In the genomic region with DNA sequence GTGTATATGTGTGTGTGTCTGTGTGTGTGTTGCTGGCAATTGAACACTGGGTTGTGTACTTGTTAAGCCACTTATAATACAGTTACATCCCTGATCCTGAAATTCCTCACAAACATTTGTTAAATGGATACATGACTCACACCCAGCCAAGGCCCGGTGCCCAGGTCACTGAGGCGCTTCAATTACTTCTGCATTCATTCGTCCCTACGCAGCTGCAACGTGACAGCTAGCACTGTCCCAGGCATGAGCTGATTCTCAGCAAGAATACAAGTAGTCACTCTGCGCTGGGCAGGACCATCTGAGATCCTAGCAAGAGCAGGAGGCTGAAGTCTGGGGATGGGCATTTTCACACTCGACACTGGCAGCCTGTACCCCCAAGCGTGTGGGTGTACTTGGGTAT, we compare ENCODE assay signal across 19 mouse cellular contexts. TPM values are rescaled to one million over a fixed set of nuclear protein-coding genes. Genes with fewer than 3 reads are reported as not detected.
DNase-seq lines count a peak whose midpoint lies in the region; ATAC-seq and TF ChIP-seq lines count a peak whose summit lies in the region.
"Had no signal": no experiment of that assay in that cellular context is flagged by ENCODE, and none has a peak within 500 bp of the region (broad histone marks: within the 10 kb centered on the region; RNA-seq: fewer than 3 reads in every experiment).

No protein-coding gene starts in this region.

- peak overlapping the region; percentile 80 for H3K27ac ChIP-seq in hindbrain, embryonic 10.5 days
- no peak overlapping the region for H3K27ac ChIP-seq in hindbrain, embryonic 12.5 days
- peak overlapping the region; percentile 55 for H3K27ac ChIP-seq in lung, postnatal 0 days (ENCODE audit: low read length)
- H3K27ac ChIP-seq: limb, embryonic 12.5 days; liver, embryonic 14.5 days; macrophage; midbrain, embryonic 12.5 days had no signal

- no peaks in the 10 kb centered on the region for H3K27me3 ChIP-seq in hindbrain, embryonic 10.5 days (ENCODE audit: insufficient read depth, poor library complexity, severe bottlenecking)
- no peaks in the 10 kb centered on the region for H3K27me3 ChIP-seq in hindbrain, embryonic 12.5 days
- H3K27me3 ChIP-seq in lung, postnatal 0 days (replicated peaks; ENCODE audit: insufficient read depth, low read length), result no peaks in the 10 kb centered on the region
- H3K27me3 ChIP-seq: embryonic facial prominence, embryonic 13.5 days; heart, embryonic 12.5 days; limb, embryonic 12.5 days; midbrain, embryonic 12.5 days had no signal

- peaks cover 7% of the 10 kb centered on the region for H3K36me3 ChIP-seq in hindbrain, embryonic 10.5 days
- 0 out of 2 replicates have a peak, but pooled peaks cover 6% of the 10 kb centered on the region for H3K36me3 ChIP-seq in hindbrain, embryonic 12.5 days
- H3K36me3 ChIP-seq in lung, postnatal 0 days (ENCODE audit: insufficient read depth, low read length), result no peaks in the 10 kb centered on the region

- 67% methylated on average over 8 of the region's 8 CpGs for WGBS in hindbrain, embryonic 10.5 days
- WGBS in hindbrain, embryonic 12.5 days, result 63% methylated on average over 8 of the region's 8 CpGs
- WGBS in lung, postnatal 0 days, result 60% methylated on average over 8 of the region's 8 CpGs

- peaks cover 53% of the 10 kb centered on the region for H3K4me1 ChIP-seq in hindbrain, embryonic 10.5 days (replicated peaks)
- peaks cover 43% of the 10 kb centered on the region for H3K4me1 ChIP-seq in hindbrain, embryonic 12.5 days
- peaks cover 39% of the 10 kb centered on the region for H3K4me1 ChIP-seq in lung, postnatal 0 days (ENCODE audit: insufficient read depth, low read depth, low read length)

- H3K9ac ChIP-seq in hindbrain, embryonic 12.5 days, result no peak overlapping the region
- H3K9ac ChIP-seq in lung, postnatal 0 days (replicated peaks; ENCODE audit: low read depth), result no peak overlapping the region
- H3K9ac ChIP-seq: heart, embryonic 12.5 days; limb, embryonic 12.5 days; liver, embryonic 14.5 days; midbrain, embryonic 12.5 days had no signal

- DNase-seq in adrenal gland, adult 2 months, result peak; percentile 56
- DNase-seq in adrenal gland, adult 8-10 months, result no peak
- DNase-seq in hindbrain, embryonic 10.5 days (ENCODE audit: low spot score), result no peak
- DNase-seq in Muller cell, postnatal 12 days (ENCODE audit: inconsistent ontology term), result peak; percentile 95
- DNase-seq in lung, postnatal 0 days (ENCODE audit: low spot score), result peak; percentile 43
- no peak for DNase-seq in right cerebral cortex, adult 2 months (ENCODE audit: low spot score in 2 of 2)
- DNase-seq in cerebellum, postnatal 14 days, result no peak
- DNase-seq: cerebellum, adult 2 months; gastrocnemius, postnatal 25 days; kidney, postnatal 10 days had no signal

- H3K4me2 ChIP-seq in hindbrain, embryonic 12.5 days (replicated peaks), result no peak overlapping the region
- no peak overlapping the region for H3K4me2 ChIP-seq in lung, postnatal 0 days (replicated peaks; ENCODE audit: low read depth, low read length)
- H3K4me2 ChIP-seq: embryonic facial prominence, embryonic 13.5 days; heart, embryonic 12.5 days; limb, embryonic 12.5 days; midbrain, embryonic 12.5 days had no signal

- no peak for TF ChIP-seq CTCF in lung, postnatal 0 days (IDR thresholded peaks at IDR 0.05)

- H3K4me3 ChIP-seq in hindbrain, embryonic 10.5 days, result no peak overlapping the region
- H3K4me3 ChIP-seq in hindbrain, embryonic 12.5 days, result no peak overlapping the region
- no peak overlapping the region for H3K4me3 ChIP-seq in lung, postnatal 0 days (ENCODE audit: low read depth, low read length)
- H3K4me3 ChIP-seq: embryonic facial prominence, embryonic 13.5 days; heart, embryonic 12.5 days; limb, embryonic 12.5 days; midbrain, embryonic 12.5 days had no signal

- no peak for ATAC-seq in hindbrain, embryonic 12.5 days (ENCODE audit: low FRiP score)
- ATAC-seq in lung, postnatal 0 days, result no peak; the same call in 1 of the 2 replicates
- ATAC-seq: intestine, embryonic 16.5 days had no signal

- TF ChIP-seq EP300 in lung, postnatal 0 days (IDR thresholded peaks at IDR 0.05), result no peak

- no peaks in the 10 kb centered on the region for H3K9me3 ChIP-seq in hindbrain, embryonic 10.5 days
- no peaks in the 10 kb centered on the region for H3K9me3 ChIP-seq in hindbrain, embryonic 12.5 days (replicated peaks)
- no peaks in the 10 kb centered on the region for H3K9me3 ChIP-seq in lung, postnatal 0 days (ENCODE audit: low read length)
- H3K9me3 ChIP-seq: embryonic facial prominence, embryonic 13.5 days; limb, embryonic 12.5 days; midbrain, embryonic 12.5 days had no signal

RNA-seq across cellular contexts. Expression of a gene that starts 22.9 kb away (rescaled TPM):
- 10 to 100 TPM; 17.0 to 24.9 TPM for total RNA-seq in adrenal gland, adult 2 months (2021)
- 30.2 and 35.7 TPM in 2 replicates for polyA plus RNA-seq in adrenal gland, adult 2 months (2012; rRNA removed)
- total RNA-seq in adrenal gland, adult 8-10 months (2022), result 10 to 100 TPM; 15.4 to 31.1 (median 22.2) TPM
- polyA plus RNA-seq in hindbrain, embryonic 10.5 days (2016; fragmentation: Nextera tagmentation; extraction: Ambion mirVana), result 19.7 and 19.8 TPM in 2 replicates
- polyA plus RNA-seq in hindbrain, embryonic 12.5 days (2016; fragmentation: Nextera tagmentation; extraction: Ambion mirVana), result 20.9 and 21.5 TPM in 2 replicates
- polyA plus RNA-seq in lung, postnatal 0 days (2015; fragmentation: Nextera tagmentation; extraction: Ambion mirVana), result 20.0 and 22.6 TPM in 2 replicates
- total RNA-seq: common myeloid progenitor, adult 5-6 weeks had no signal
- polyA plus RNA-seq: macrophage had no signal

Comparison
In these comparisons a context has a peak if more than half of its experiments do, and no peak if none do; other contexts are left out.
1. DNase-seq: peak in adrenal gland, adult 2 months (single experiment), Muller cell, postnatal 12 days (single experiment) and lung, postnatal 0 days (single experiment); none in adrenal gland, adult 8-10 months (single experiment), hindbrain, embryonic 10.5 days (single experiment), right cerebral cortex, adult 2 months (0 of 2) and cerebellum, postnatal 14 days (0 of 2).